Mouse (Mus musculus) bone marrow, adult 2 months (tissue): ENCODE data around the gene Otp.

ENCODE experiments used
- CTCF ChIP-seq: fragments of 200-500 bp; IDR thresholded peaks from 2 replicates; pipeline ENCODE4 v1.5.1; 2011; ENCODE audit warnings: low read length, control low read depth; ENCODE audit not compliant: control insufficient read depth, insufficient read depth
- POLR2A ChIP-seq: fragments of 200-500 bp; IDR thresholded peaks from 2 replicates; pipeline ENCODE4 v1.6.1; 2011; ENCODE audit warnings: low read depth, mild to moderate bottlenecking, control low read depth, low read length, borderline replicate concordance; ENCODE audit not compliant: control insufficient read depth

DNA sequence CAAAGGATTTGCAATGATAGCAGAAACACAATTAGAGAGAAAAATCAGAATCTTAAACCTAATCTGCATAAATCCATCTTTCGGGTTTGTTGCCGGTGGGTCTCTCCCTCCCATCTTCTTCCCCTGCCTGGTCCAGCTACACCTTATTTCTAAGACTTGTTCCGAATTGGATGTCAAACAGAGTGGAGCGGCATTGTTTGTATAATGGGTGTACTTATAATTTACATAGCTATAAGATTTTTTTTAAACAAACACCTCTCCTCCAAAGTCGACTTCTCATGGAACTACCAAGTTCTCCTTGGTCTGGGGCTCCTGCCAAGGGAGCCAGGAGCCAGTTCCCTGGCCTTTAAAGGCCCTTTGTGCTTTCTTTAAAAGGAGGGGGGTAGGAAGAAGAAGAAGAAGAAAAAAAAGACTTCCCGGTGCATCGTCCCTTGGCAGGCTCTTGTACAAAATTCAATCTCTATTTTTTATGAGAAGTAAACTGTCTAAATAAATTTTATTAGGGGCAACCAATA lies 3.5 kb upstream of the Otp start:
- TF ChIP-seq CTCF: no peak
- no peak for TF ChIP-seq POLR2A
